Mouse (Mus musculus) testis, adult 2 months (tissue): ENCODE data around the gene Lamb3.
A peak's percentile ranks its signal among the peaks of the same experiment; 100 is the strongest.

Experiments used
- CTCF ChIP-seq: fragments of 200-500 bp; IDR thresholded peaks from 2 replicates; pipeline ENCODE4 v1.5.1; 2012; ENCODE audit warnings: low read depth, mild to moderate bottlenecking, inconsistent platforms, low read length, moderate library complexity; ENCODE audit not compliant: control insufficient read depth, insufficient read depth, insufficient replicate concordance
- POLR2A ChIP-seq: fragments of 200-500 bp; IDR thresholded peaks from 2 replicates; pipeline ENCODE4 v1.6.1; 2012; ENCODE audit warnings: low read depth, mild to moderate bottlenecking, inconsistent platforms, low read length, moderate library complexity; ENCODE audit not compliant: control insufficient read depth

- no peak for TF ChIP-seq POLR2A
- peak; percentile 76; the same call in 1 of the 2 replicates for TF ChIP-seq CTCF
These were observed 178.6 kb downstream of the Lamb3 start for GRCm38 (mm10) chr1:193386136-193386535.
